Comparison of ENCODE assay signal across 8 mouse cellular contexts in the genomic region with DNA sequence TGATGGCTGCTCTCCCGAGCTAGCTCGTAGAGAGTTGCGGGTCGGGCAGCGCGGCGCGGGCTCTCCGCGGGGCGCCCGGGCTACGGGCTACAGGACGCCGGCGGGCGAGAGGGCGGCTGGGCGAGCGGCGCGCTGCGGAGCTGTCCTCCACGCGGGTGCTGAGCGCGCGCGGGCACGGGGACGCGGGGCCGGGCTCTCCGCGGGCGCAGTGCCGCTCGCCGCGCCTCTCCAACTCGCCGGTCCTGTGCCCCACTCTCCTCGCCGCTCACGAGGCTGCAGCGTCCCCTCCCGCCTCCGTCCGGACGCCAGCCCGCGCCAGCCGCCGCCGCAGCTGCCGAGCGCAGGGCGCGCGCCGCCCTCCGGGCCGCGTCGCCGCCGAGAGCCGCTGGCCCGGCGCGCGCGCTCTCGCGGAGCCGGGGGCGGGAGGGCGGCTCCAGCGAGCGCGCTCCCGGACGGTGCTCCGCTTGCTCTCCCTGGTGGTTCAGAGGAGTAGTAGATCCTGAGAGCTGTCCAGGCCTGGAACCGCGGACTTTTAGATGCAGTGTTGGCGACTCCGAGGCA. TPM values are rescaled to one million over a fixed set of nuclear protein-coding genes. Genes with fewer than 3 reads are reported as not detected.
DNase-seq lines count a peak whose midpoint lies in the region; ATAC-seq and TF ChIP-seq lines count a peak whose summit lies in the region.

A gene (minus strand): TSS at position 347 of the 561 bp plus-strand sequence.

- no peaks in the 10 kb centered on the region for H3K9me3 ChIP-seq in lung, embryonic 14.5 days (ENCODE audit: low read depth, low read length)
- no peaks in the 10 kb centered on the region for H3K9me3 ChIP-seq in embryonic facial prominence, embryonic 12.5 days
- no peaks in the 10 kb centered on the region for H3K9me3 ChIP-seq in heart, embryonic 13.5 days
- H3K9me3 ChIP-seq in kidney, embryonic 16.5 days (ENCODE audit: low read length), result no peaks in the 10 kb centered on the region
- no peaks in the 10 kb centered on the region for H3K9me3 ChIP-seq in limb, embryonic 15.5 days
- no peaks in the 10 kb centered on the region for H3K9me3 ChIP-seq in neural tube, embryonic 15.5 days (replicated peaks)

- no peak within 1 kb of the TSS for H3K27ac ChIP-seq in lung, embryonic 14.5 days (ENCODE audit: low read depth)
- no peak within 1 kb of the TSS for H3K27ac ChIP-seq in embryonic facial prominence, embryonic 12.5 days
- H3K27ac ChIP-seq in heart, embryonic 13.5 days (replicated peaks), result no peak within 1 kb of the TSS
- no peak within 1 kb of the TSS for H3K27ac ChIP-seq in kidney, embryonic 16.5 days (ENCODE audit: low read length)
- H3K27ac ChIP-seq in limb, embryonic 15.5 days, result no peak within 1 kb of the TSS
- H3K27ac ChIP-seq in neural tube, embryonic 15.5 days (replicated peaks), result peak within 1 kb of the TSS; percentile 80

- H3K36me3 ChIP-seq in lung, embryonic 14.5 days (ENCODE audit: insufficient read depth), result no peaks in the 10 kb centered on the region
- no peaks in the 10 kb centered on the region for H3K36me3 ChIP-seq in embryonic facial prominence, embryonic 12.5 days
- H3K36me3 ChIP-seq in heart, embryonic 13.5 days, result no peaks in the 10 kb centered on the region
- no peaks in the 10 kb centered on the region for H3K36me3 ChIP-seq in kidney, embryonic 16.5 days (ENCODE audit: insufficient read depth, low read length)
- H3K36me3 ChIP-seq in limb, embryonic 15.5 days, result no peaks in the 10 kb centered on the region
- no peaks in the 10 kb centered on the region for H3K36me3 ChIP-seq in neural tube, embryonic 15.5 days

- DNase-seq in lung, embryonic 14.5 days, result peak; percentile 87
- no peak for DNase-seq in lung, adult 18-20 months
- peak; percentile 51 to 70 for DNase-seq in urinary bladder, postnatal 4 days (ENCODE audit: low spot score in 2 of 2)

- under 1% methylated on average over 70 of the region's 88 CpGs for WGBS in lung, embryonic 14.5 days
- under 1% methylated on average over 64 of the region's 88 CpGs for WGBS in embryonic facial prominence, embryonic 12.5 days
- WGBS in heart, embryonic 13.5 days, result under 1% methylated on average over 67 of the region's 88 CpGs
- under 1% methylated on average over 70 of the region's 88 CpGs for WGBS in kidney, embryonic 16.5 days
- 3% methylated on average over 66 of the region's 88 CpGs for WGBS in limb, embryonic 15.5 days
- under 1% methylated on average over 61 of the region's 88 CpGs for WGBS in neural tube, embryonic 15.5 days

- peaks cover 18% of the 10 kb centered on the region for H3K27me3 ChIP-seq in lung, embryonic 14.5 days (ENCODE audit: insufficient read depth, low read length)
- peaks cover 26% of the 10 kb centered on the region for H3K27me3 ChIP-seq in embryonic facial prominence, embryonic 12.5 days
- peaks cover 55% of the 10 kb centered on the region for H3K27me3 ChIP-seq in heart, embryonic 13.5 days (replicated peaks)
- peaks cover 18% of the 10 kb centered on the region for H3K27me3 ChIP-seq in kidney, embryonic 16.5 days (ENCODE audit: insufficient read depth, low read length)
- H3K27me3 ChIP-seq in limb, embryonic 15.5 days, result peaks cover 32% of the 10 kb centered on the region
- H3K27me3 ChIP-seq in neural tube, embryonic 15.5 days (replicated peaks), result peaks cover 3% of the 10 kb centered on the region; the same call in 1 of the 2 replicates

- no peaks in the 10 kb centered on the region for H3K4me1 ChIP-seq in lung, embryonic 14.5 days (ENCODE audit: insufficient read depth)
- 0 out of 2 replicates have a peak, but pooled peaks cover 4% of the 10 kb centered on the region for H3K4me1 ChIP-seq in embryonic facial prominence, embryonic 12.5 days
- peaks cover 7% of the 10 kb centered on the region for H3K4me1 ChIP-seq in heart, embryonic 13.5 days
- H3K4me1 ChIP-seq in kidney, embryonic 16.5 days (ENCODE audit: insufficient read depth, low read length), result peaks cover 8% of the 10 kb centered on the region; the same call in 1 of the 2 replicates
- peaks cover 8% of the 10 kb centered on the region for H3K4me1 ChIP-seq in limb, embryonic 15.5 days
- H3K4me1 ChIP-seq in neural tube, embryonic 15.5 days, result peaks cover 12% of the 10 kb centered on the region

- H3K4me2 ChIP-seq in lung, embryonic 14.5 days, result peak within 1 kb of the TSS; percentile 74
- peak within 1 kb of the TSS; percentile 68 for H3K4me2 ChIP-seq in embryonic facial prominence, embryonic 12.5 days (replicated peaks)
- peak within 1 kb of the TSS; percentile 87 for H3K4me2 ChIP-seq in heart, embryonic 13.5 days
- H3K4me2 ChIP-seq in kidney, embryonic 16.5 days (replicated peaks; ENCODE audit: low read depth, low read length), result peak within 1 kb of the TSS; percentile 78
- H3K4me2 ChIP-seq in limb, embryonic 15.5 days, result peak within 1 kb of the TSS; percentile 87
- H3K4me2 ChIP-seq in neural tube, embryonic 15.5 days, result peak within 1 kb of the TSS; percentile 91

- H3K4me3 ChIP-seq in lung, embryonic 14.5 days (ENCODE audit: low read depth, low read length), result peak within 1 kb of the TSS; percentile 45
- H3K4me3 ChIP-seq in embryonic facial prominence, embryonic 12.5 days, result peak within 1 kb of the TSS; percentile 52
- H3K4me3 ChIP-seq in heart, embryonic 13.5 days, result peak within 1 kb of the TSS; percentile 72
- peak within 1 kb of the TSS; percentile 58 for H3K4me3 ChIP-seq in kidney, embryonic 16.5 days (ENCODE audit: low read length)
- peak within 1 kb of the TSS; percentile 64 for H3K4me3 ChIP-seq in limb, embryonic 15.5 days
- peak within 1 kb of the TSS; percentile 78 for H3K4me3 ChIP-seq in neural tube, embryonic 15.5 days (replicated peaks)

- peak; percentile 57 for TF ChIP-seq CTCF in lung, embryonic 14.5 days (IDR thresholded peaks at IDR 0.05; ENCODE audit: low read depth)

- ATAC-seq in lung, embryonic 14.5 days (ENCODE audit: insufficient read depth), result peak; percentile 97
- peak; percentile 94 for ATAC-seq in embryonic facial prominence, embryonic 12.5 days (ENCODE audit: insufficient number of reproducible peaks, insufficient read depth, low FRiP score, low TSS enrichment)
- peak; percentile 63; the same call in 1 of the 2 replicates for ATAC-seq in heart, embryonic 13.5 days (ENCODE audit: extremely low read depth, insufficient number of reproducible peaks, low FRiP score, low TSS enrichment)
- peak; percentile 96 for ATAC-seq in kidney, embryonic 16.5 days (ENCODE audit: low FRiP score, low TSS enrichment)
- ATAC-seq in limb, embryonic 15.5 days (ENCODE audit: insufficient number of reproducible peaks, low FRiP score, low TSS enrichment, low read depth), result peak; percentile 80
- ATAC-seq in neural tube, embryonic 15.5 days (ENCODE audit: low FRiP score), result peak; percentile 95

- no peak within 1 kb of the TSS for H3K9ac ChIP-seq in lung, embryonic 14.5 days
- H3K9ac ChIP-seq in embryonic facial prominence, embryonic 12.5 days, result no peak within 1 kb of the TSS
- peak within 1 kb of the TSS; percentile 60; the same call in 1 of the 2 replicates for H3K9ac ChIP-seq in heart, embryonic 13.5 days
- no peak within 1 kb of the TSS; the same call in 1 of the 2 replicates for H3K9ac ChIP-seq in kidney, embryonic 16.5 days (replicated peaks; ENCODE audit: low read length)
- no peak within 1 kb of the TSS for H3K9ac ChIP-seq in limb, embryonic 15.5 days
- H3K9ac ChIP-seq in neural tube, embryonic 15.5 days (replicated peaks), result peak within 1 kb of the TSS; percentile 60

RNA-seq across cellular contexts. Expression of the gene that starts here (rescaled TPM):
- 0.16 and 0.42 TPM in 2 replicates for polyA plus RNA-seq in lung, embryonic 14.5 days (2014; fragmentation: Nextera tagmentation; extraction: Ambion mirVana)
- 1.9 and 3.2 TPM in 2 replicates for polyA plus RNA-seq in embryonic facial prominence, embryonic 12.5 days (2016; fragmentation: Nextera tagmentation; extraction: Ambion mirVana)
- polyA plus RNA-seq in heart, embryonic 13.5 days (2015; fragmentation: Nextera tagmentation; extraction: Ambion mirVana), result not detected in 2 replicates
- polyA plus RNA-seq in kidney, embryonic 16.5 days (2015; fragmentation: Nextera tagmentation; extraction: Ambion mirVana), result 0.05 and 0.06 TPM in 2 replicates
- 0.26 and 0.47 TPM in 2 replicates for polyA plus RNA-seq in limb, embryonic 15.5 days (2015; fragmentation: Nextera tagmentation; extraction: Ambion mirVana)
- 3.5 and 4.5 TPM in 2 replicates for polyA plus RNA-seq in neural tube, embryonic 15.5 days (2015; fragmentation: Nextera tagmentation; extraction: Ambion mirVana)

Comparison
In these comparisons a context has a peak if more than half of its experiments do, and no peak if none do; other contexts are left out.
1. Peak in DNase-seq, ATAC-seq, H3K4me3 ChIP-seq and H3K4me2 ChIP-seq in lung, embryonic 14.5 days; RNA of the gene not detected or under 1 TPM.
2. Peak in ATAC-seq, H3K4me3 ChIP-seq, H3K9ac ChIP-seq and H3K4me2 ChIP-seq in heart, embryonic 13.5 days; RNA of the gene not detected or under 1 TPM.
3. Peak in ATAC-seq, H3K4me3 ChIP-seq and H3K4me2 ChIP-seq in kidney, embryonic 16.5 days; RNA of the gene not detected or under 1 TPM.
4. Peak in ATAC-seq, H3K4me3 ChIP-seq and H3K4me2 ChIP-seq in limb, embryonic 15.5 days; RNA of the gene not detected or under 1 TPM.
5. DNase-seq: peak in urinary bladder, postnatal 4 days (2 of 2); none in lung, adult 18-20 months (0 of 2).
6. Peak in every context shown above with its lines, with median percentiles within 50 percentile points of each other: ATAC-seq, H3K4me2 ChIP-seq and H3K4me3 ChIP-seq.